Mouse (Mus musculus) neutrophil, adult 5-6 weeks (primary cell): ENCODE measurements around the gene Gm5426. TPM values are rescaled to one million over a fixed set of nuclear protein-coding genes. Genes with fewer than 3 reads are reported as not detected.

Source experiments
- ATAC-seq: fragments of 151-379, 151-347 bp; 2 replicates; pipeline ENCODE4 v1.8.0; 2017; ENCODE audit warnings: mild to moderate bottlenecking, moderate TSS enrichment; ENCODE audit not compliant: insufficient number of reproducible peaks, poor library complexity, low FRiP score, severe bottlenecking; ENCODE audit errors: extremely low read depth
- total RNA-seq: library from RNA; stranded (forward); fragments of 200-1000 nt; gene quantifications from 2 replicates; pipeline ENCODE4 v1.2.3, GENCODE M21; 2017

Gm5426 gene
- total RNA-seq, 1 experiment from 2014 or later: not detected

DNA sequence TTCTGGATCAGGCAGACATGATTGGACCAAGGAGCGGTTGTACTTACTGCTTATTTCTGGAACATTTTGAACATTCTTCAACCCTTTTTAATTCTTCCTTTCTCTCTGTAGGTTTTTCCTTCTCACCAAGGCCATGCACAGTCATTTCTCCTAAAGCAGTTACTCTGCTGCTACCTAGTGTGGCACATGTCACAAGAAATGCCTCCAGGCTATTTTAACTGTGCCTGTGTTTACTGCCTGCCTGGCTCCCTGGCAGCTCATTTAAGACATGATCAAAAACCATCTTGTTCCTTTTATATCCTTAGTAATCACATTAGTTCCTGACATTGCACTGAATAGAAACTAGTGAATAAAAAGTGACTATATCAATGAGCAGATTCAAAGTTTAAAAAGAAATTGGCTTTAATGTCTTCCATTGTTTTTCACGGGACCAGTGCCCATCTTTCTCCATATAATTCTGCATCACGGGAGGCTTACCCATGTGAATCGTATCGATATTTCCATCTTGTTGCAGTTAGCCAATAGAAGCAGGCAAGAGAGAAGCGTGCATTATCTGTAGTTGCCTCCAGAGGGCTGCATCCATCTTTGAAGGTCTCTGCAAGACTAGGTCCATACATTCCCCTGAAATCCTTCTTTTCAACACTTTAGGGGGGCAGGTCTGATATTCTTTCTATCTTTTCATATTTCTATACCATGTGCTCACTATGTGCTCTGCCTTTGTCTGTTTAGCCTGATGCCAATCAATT, 45.7 kb downstream of the Gm5426 start:
- no peak for ATAC-seq

DNA sequence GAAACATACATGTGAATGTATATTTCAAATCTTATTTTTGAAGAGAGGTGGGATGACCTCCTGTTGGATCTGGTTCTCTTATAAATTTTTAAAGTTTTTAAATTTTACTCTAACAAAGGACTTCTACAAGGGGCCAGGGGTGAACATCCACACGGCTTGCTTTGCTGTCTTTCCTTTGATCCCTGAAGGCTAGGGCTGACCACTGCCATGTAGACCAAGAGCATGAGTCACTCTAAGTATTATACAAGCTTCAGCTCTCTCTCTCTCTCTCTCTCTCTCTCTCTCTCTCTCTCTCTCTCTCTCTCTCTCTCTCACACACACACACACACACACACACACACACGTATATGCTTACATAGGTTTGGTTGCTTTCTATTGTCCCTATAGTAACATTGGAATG, 48.6 kb downstream of the Gm5426 start:
- ATAC-seq: no peak

DNA sequence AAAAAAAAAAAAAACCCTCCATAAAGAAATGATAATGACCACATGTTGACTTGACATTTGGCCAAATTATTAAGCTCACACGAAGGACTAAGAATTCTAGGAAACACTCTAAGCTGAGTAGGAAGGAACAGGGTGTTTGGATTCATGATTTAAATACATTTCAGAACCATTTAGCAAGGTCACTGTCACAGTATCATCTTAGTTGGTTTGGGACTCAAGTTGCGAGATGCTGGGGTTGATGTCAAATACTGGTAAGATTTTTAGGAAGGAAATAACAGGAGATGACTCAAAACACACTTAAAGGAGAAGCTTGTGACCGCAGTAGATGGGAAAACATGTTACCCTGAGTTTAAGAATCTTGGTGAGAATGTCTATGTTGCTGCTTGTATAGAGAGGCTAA, 49.2 kb downstream of the Gm5426 start:
- peak; percentile 37 for ATAC-seq

Other genes starting within 250 kb of the Gm5426 start
- gene Eea1, start 196.0 kb upstream of the Gm5426 start, total RNA-seq: 32.1 and 38.6 TPM in 2 replicates